Mouse (Mus musculus) cerebellum, adult 9-11 months (tissue): ENCODE measurements around the gene Hyal2.
"Not testable (repeated sequence)": the region's sequence is repeated elsewhere in the genome, so short reads cannot be mapped to it uniquely, and the experiment has no call there.

ENCODE experiments used
- DNase-seq: peaks from one replicate; pipeline ENCODE4 v3.0.0; 2022

Hyal2 gene

DNA sequence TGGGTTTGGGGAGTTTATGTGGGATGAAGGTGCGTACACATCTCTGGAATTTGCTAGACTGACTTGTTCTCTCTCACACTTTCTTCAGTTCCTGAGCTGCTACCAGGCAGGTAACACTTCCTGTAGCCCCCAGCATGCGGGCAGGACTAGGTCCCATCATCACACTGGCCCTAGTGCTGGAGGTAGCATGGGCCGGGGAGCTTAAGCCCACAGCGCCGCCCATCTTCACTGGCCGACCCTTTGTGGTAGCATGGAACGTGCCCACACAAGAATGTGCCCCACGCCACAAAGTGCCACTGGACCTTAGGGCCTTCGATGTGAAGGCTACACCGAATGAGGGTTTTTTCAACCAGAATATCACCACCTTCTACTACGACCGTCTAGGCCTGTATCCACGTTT is 2.3 kb downstream of the Hyal2 start:
- DNase-seq: no peak

DNA sequence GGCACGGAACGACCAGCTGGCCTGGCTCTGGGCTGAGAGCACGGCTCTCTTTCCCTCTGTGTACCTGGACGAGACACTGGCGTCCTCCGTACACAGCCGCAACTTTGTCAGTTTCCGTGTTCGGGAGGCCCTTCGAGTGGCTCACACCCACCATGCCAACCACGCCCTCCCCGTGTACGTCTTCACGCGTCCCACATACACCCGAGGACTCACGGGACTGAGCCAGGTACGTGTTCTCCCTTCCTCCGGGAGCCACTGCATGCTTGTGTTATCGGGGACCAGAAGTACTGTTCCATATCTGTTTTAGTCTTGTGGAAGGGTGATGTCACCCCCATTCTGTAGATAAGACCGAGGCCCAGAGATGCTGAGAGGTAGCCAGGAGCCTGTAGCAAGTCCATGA is 3.1 kb downstream of the Hyal2 start:
- no peak for DNase-seq

DNA sequence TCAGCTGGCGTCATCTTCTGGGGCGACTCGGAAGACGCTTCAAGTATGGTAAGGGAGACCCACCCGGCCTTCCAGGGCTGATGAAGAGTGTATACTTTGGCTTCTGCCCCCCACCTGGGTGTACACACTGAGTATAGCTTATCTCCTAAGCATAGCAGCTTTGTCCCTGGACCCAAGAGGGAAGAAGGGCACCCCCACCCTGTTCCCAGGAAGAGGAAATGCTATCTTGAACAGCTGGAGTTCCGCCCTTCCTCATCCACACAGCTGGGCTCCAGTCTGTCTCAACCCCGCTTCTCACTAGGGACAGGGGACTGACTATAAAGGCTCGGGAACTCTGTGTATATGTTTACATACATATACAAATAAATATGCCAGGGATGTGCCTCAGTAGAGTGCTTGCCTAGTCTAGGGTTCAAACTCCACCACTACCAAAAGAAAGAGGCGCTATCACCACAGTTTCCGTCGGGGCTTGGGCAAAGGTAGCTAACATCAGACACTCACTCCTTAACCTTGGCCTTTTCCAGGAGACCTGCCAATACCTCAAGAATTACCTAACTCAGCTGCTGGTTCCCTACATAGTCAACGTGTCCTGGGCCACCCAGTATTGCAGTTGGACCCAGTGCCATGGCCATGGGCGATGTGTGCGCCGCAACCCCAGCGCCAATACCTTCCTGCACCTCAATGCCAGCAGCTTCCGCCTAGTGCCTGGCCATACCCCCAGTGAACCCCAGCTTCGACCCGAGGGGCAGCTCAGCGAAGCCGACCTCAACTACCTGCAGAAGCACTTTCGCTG is 4.0 kb downstream of the Hyal2 start:
- no peak for DNase-seq

DNA sequence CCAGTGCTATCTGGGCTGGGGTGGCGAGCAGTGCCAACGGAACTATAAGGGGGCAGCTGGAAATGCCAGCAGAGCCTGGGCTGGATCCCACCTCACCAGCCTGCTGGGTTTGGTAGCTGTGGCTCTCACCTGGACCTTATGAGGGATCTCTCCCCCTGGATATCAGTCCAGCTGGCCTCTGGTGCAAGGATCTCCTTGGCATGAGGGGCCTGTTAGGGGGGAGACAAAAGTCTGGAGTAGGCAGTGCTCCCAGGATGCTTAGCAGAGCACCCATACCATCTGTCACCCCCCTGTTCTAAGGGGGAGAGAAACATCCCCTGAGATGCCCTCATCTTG is 4.5 kb downstream of the Hyal2 start:
- no peak for DNase-seq

DNA sequence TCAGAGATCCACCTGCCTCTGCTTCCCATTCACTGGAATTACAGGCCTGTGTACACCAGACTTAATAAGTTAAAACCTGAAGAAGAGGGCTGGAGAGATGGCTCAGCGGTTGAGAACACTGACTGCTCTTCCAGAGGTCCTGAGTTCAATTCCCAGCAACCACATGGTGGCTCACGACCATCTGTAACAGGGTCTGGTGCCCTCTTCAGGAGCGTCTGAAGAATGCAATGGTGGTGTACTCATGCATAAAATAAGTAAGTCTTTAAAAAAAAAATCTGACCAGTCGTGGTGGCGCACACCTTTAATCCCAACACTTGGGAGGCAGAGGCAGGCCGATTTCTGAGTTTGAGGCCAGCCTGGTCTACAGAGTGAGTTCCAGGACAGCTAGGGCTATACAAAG is 6.0 kb downstream of the Hyal2 start:
- DNase-seq: not testable (repeated sequence)

DNA sequence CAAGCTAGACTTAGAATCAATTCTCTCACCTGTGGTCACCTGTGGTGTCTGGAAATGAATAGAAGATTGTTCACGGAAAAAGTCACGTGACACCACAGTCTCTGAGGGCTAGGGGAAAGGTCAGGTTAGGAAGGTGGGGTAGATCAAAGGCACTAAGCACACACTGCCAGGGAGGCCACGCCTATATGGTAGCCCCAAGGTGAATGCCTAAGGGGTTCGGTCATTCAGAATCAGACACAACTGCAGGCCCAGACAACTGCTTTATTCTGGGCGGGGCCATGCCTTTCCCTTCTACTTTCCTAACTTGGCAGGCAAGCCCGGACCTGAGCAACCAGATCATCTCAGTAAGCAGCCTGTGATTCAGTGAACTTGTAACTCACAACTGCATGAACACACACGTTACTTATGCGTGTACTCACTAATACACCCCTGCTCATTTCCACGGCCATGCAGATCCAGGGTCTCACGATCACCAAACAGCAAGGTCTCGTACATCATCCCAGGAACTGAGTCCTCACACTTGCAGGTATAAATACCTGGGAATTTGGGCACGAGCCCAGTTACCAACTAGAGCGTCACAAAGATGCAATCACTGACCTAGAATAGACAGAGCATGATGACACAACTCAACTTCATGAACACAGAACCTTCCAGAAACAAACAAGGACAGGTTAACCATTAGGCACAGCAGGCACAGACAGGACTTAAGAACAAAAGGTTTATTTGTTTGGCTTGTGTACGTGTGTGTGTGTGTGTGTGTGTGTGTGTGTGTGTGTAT is 8.0 kb downstream of the Hyal2 start:
- no peak for DNase-seq

DNA sequence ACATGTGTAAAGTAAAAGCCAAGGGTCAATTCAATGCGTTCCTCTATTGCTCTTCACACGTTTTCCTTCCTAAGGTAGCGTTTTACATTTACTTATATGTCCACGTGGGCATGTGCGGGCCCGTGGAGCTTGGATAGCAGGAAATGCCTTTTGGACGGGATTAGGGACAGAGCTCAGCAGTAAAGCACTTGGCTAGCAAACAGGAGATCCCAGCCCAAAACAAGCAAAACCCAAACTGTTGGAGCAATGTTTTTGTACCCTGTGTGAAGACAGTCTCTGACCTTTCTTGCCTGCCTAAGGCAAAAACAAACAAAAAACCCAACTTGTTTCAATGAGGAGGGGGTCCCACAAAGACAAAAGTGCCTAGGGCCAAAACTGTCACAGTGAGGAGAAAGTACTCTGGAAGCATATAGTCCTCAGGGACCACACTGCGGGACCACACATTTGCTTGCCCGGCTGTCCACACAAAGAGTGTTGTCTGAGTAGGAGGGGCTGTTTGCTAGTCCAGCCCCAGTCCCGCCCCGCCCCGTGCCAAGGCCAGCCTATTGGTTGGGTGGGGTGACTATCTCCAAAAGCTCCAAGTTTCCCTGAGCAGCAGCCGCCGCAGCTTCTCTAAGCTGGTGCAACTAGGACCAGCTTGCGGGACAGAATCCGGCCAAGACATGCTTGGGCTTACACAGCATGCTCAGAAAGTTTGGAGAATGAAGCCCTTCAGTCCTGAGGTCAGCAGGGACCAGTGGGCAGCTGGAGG is 8.8 kb downstream of the Hyal2 start, which contains the start of gene Hyal1:
Gene Hyal1 (plus strand): TSS at position 571 of the 751 bp plus-strand sequence.
- DNase-seq: no peak

DNA sequence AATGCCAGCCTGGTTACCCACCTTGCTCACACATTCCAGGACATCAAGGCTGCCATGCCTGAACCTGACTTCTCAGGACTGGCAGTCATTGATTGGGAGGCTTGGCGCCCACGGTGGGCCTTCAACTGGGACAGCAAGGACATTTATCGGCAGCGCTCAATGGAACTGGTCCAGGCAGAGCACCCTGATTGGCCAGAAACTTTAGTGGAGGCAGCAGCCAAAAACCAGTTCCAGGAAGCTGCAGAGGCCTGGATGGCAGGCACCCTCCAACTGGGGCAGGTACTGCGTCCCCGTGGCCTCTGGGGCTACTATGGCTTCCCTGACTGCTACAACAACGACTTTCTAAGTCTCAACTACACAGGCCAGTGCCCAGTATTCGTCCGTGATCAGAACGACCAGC is 10.1 kb downstream of the Hyal2 start:
- no peak for DNase-seq

DNA sequence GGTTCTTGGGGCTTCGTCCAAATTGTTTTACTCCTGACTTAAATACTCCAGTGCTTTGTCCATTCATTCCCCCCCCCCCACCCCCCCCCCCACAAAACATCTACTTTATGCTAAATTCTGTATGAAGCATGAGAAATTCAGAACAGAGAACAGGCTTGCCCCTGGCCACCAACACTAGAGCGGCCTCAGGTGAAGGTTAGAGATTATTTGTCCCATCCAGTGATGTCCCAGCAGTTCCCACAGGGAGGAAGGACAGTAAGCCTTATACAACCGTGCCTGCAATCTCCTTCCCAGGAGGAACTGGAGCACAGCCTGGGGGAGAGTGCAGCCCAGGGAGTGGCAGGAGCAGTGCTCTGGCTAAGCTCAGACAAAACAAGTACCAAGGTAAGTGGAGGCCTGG is 10.8 kb downstream of the Hyal2 start, which contains the start of gene Naa80:
Gene Naa80 (plus strand): TSS at position 301 of the 400 bp plus-strand sequence.
- no peak for DNase-seq

DNA sequence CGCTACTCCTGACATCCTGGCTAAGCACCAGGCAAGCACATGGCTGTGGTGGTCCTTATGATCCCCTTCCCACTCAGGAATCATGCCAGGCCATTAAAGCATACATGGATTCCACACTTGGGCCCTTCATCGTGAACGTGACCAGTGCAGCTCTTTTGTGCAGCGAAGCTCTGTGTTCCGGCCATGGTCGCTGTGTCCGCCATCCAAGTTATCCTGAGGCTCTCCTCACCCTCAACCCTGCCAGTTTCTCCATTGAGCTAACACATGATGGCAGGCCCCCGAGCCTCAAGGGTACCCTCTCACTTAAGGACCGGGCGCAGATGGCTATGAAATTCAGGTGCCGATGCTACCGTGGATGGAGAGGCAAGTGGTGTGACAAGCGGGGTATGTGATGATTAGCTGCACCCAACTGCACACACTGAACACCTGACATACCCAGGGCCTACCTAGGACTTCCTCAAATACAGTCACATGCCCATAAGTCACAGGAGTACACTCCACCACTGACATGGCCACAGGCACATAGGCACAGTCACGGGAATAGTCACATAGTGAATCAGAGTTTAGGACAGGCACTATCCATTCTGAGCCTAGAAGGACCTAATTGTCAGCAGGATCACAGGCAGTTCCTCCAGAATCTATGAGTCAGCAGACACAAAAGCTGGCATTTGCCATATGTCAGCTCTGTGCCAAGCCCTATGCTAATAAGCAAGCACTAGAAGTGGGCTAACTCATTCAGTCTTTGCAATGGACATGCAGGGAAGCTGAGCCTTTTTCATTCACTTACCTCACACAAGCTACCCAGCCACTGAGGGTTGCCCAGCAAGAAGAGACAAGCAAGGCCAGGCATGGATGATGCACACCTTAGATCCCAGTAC is 11.5 kb downstream of the Hyal2 start:
- no peak for DNase-seq

DNA sequence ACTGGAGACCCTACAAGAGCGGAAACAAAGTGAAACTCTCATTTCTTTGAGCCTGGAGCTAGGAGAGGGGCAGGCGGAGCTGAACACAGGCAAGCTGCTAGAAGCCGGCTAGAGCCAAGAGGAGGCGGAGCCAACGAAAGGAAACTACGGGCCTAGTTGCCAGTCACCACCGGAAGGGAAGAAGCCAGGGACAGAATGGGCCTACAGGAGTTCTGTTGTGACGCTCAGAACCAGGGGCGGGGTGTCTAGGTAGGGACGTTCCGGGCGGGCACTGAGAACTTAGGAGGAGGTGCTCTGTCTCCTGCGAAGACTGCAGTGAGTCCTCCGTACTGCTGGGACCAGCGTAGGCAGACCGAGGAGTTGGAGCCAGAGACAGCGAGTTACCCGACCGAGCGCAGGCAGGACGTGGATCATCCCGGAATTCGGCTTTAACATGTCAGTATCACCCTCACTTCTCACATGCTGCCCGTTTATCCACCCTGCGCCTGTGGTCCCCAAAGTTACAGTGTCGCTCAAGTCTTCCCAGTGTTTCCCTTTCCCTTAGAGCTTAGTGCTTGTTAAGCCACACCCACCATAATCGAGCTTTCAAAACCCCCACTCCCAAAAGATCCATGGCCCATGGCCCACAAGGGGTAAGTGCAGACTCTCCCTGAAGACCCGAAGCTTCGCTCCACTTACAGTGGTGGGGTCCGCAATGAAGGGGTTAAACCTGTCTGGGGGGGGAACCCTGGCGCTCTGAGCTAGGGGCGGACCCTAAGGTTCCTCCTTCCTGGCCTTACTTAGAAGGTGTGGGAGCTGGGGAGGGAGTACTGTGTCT is 13.0 kb downstream of the Hyal2 start, which contains the start of gene Hyal3:
Gene Hyal3 (plus strand): TSS at position 318 of the 817 bp plus-strand sequence.
- peak; percentile 93 for DNase-seq

DNA sequence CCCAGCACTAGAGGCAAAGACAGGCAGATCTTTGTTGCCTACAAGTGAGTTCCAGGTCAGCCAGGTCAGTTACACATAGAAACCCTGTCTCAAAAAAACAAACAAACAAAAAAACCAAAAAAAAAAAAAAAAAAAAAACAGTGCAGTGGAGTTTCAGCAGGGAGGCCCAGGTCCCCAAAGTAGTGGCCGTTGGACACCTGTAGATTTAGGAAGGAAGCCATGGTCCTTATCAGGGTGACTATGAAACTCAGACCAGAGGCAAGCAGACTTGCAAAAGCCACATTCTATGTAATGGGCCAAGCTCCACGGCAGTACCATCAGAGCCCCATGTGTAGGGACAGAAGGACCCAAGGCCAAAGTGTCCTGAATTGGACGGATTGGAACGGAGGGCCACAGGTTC is 13.8 kb downstream of the Hyal2 start:
- DNase-seq: no peak

DNA sequence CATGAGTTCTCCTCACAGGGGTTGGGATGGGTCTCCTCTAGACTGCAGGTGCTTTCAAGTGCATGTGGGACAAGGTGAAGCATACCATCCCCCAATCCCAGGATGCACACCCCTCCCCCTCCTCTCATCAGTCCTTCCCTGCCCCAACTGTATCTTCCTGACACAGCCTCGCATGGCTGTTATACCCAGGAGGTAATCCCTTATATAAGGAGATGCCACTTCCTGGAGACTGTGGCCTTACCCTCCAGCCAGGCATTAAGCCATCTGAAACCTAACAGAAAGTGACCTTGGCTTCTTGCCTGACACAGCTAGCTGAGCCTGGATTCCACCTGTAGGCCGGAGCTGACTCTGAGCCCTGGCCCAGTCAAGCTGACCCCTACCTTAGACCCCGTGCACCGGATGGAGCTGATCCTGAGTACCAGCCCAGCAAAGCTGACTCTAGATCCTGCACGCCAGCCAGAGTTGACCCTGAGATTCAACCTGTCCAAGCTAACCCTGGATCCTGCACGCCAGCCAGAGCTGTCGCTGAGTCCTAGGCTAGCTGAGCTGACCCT is 14.8 kb downstream of the Hyal2 start:
- no peak for DNase-seq

DNA sequence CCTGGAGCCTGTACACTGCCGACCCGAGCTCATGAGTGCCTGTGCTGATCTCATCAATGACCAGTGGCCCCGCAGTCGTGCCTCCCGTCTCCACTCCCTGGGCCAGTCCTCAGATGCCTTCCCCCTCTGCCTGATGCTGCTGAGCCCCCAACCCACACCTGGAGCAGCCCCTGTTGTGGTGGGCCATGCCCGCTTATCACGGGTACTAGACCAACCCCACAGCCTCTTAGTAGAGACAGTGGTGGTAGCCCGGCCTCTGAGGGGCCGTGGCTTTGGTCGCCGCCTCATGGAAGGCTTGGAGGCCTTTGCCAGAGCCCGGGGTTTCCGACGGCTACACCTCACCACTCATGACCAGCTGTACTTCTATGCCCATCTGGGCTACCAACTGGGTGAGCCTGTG is 15.4 kb downstream of the Hyal2 start:
- DNase-seq: no peak

DNA sequence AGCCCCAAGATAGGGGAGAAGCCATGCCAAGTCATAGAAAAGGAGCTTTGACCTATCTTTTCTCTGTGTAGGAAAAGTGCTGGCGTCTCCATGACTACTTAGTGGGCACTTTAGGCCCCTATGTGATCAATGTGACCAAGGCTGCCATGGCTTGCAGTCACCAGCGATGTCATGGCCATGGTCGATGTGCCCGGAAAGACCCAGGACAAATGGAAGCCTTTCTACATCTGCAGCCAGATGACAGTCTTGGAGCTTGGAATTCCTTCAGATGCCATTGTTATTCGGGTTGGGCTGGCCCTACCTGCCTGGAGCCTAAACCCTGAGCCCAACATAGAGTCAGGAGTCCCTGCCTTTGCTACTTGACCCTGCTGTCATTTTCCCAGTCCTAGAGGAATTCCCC is 18.8 kb downstream of the Hyal2 start:
- DNase-seq: peak; percentile 72

DNA sequence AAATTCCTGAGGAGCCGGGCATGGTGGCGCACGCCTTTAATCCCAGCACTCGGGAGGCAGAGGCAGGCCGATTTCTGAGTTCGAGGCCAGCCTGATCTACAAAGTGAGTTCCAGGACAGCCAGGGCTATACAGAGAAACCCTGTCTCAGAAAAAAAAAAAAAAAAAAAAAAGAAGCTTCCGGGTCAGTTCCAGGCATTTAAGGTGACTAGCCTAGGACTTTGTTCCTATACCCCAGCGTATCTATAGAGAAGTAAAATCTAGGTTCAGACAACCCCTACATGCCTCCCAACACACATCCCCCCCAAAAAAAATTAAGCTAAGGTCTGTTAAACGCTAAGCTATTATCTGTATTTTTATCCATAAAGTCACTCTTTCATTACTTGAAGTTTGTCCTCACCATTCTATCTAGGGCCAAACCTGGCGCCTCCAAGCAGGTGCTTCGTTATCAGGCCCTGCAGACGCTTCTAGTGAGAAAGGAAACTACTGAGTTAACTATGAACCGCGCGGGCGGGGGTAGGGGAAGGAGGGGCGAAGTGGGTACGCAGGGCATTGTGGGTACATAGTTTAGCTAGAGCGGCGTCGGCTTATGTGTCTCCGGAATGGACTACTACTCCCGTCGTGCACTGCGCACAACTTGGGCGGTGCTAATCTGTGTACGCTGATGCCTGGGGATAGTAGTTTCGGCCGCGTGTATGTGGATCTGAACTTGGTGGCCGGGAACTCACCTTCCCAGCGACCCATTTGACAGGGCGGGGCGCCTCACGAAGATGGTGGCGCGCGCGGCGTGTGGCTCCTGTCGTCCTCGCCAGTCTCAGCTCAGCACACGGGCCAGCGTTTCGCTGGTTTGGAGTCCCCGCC is 19.5 kb downstream of the Hyal2 start, which contains the start of gene Ifrd2:
Gene Ifrd2 (plus strand): TSS at position 669 of the 859 bp plus-strand sequence.
- DNase-seq: peak; percentile 99

DNA sequence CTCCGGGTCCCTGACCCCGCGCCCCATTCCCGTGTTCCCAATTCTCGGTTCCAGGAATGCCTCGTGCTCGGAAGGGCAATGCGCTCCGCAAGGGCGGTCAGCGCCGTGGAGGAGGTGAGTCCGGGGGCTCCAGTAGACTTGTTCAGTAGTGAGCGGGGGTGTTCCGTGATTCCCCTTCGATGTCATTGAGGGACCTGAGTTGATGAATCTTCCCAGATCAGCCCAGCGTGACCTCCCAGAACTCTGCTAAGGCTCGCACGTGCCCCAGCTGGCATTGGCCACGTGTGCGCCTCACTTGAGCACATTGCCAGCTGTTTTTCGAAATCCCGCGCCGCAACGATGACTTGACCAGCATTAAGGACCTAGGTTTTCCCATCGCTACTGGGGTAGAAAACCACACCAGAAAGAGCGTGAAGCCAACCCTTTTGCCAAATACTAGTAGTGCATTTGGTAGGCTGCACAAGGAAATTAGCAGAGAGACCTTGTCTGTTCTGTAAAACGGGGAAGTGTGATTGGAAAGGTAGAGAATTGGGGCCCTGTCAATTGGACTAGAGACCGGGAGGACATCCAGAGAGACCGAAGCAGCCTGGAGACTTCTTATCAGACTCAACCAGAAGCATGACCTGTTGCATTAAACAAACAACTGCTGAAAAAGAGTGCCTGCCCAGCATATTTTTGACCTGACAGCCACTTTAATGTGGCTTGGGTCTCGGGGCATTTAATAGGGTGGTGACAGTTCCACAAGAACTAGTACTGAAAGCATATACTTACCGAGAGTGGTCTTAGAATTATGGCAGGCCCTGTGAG is 20.3 kb downstream of the Hyal2 start:
- DNase-seq: no peak

DNA sequence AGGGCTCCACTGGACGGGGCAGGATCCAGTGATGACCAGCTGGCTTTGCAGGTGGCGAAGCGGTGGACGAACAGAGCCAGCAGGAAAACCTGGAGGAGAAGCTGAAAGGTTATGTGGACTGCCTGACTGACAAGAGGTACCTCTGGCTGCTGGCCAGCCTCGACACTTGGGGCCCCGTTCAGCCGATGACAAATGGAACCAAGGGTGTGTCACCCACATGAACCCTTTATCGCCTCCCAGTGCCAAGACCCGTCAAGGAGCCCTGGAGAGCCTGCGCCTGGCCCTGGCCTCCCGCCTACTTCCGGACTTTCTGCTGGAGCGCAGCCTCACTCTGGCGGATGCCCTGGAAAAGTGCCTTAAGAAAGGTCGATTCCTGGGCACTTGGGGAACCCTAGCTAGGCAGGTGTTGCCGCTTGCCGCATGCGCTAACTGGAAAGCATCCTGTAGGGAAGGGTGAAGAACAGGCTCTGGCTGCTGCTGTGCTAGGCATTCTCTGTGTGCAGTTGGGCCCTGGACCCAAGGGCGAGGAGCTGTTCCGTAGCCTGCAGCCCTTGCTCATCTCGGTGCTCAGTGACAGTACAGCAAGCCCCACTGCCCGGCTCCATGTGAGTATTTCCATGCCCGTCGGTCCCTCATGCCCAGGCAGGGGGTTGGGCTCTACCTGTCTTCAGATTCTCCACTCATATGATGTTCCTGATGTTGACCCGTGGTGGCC is 22.5 kb downstream of the Hyal2 start:
- DNase-seq: peak; percentile 76

DNA sequence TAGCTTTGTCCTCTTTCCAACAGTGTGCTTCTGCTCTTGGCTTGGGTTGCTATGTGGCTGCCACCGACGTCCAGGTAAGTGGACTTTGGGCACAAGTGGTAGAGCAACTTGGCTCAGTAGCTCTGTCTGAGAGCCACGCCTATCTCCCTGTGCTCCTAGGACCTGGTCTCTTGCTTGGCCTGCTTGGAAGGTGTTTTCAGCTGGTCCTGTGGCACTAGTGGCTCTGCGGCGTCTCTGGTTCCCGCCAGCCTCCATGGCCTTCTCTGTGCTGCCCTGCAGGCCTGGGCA is 23.0 kb downstream of the Hyal2 start:
- no peak for DNase-seq
